Mouse (Mus musculus) neural tube, embryonic 14.5 days (tissue): ENCODE measurements around the gene Pnkp. TPM values are rescaled to one million over a fixed set of nuclear protein-coding genes. Genes with fewer than 3 reads are reported as not detected.

ENCODE experiments used
- ATAC-seq: fragments of 200-750 bp; cut with Nextera tagmentation; 2 replicates; pipeline ENCODE4 v1.8.0; 2017; ENCODE audit warnings: low read depth, mild to moderate bottlenecking, moderate TSS enrichment, moderate library complexity
- H3K27ac ChIP-seq: fragments of 300-500 bp; sonication (generic); 2 replicates; pipeline ENCODE4 v1.5.1; 2014; ENCODE audit warnings: low read depth, mild to moderate bottlenecking, control low read depth, low read length, moderate library complexity, mixed read lengths
- H3K27me3 ChIP-seq: fragments of 300-500 bp; sonication (generic); 2 replicates; pipeline ENCODE4 v1.6.1; 2014; ENCODE audit warnings: low read length; ENCODE audit not compliant: control insufficient read depth, insufficient read depth
- H3K36me3 ChIP-seq: fragments of 300-500 bp; sonication (generic); 2 replicates; pipeline ENCODE4 v1.6.1; 2014; ENCODE audit warnings: low read length, mixed read lengths; ENCODE audit not compliant: control insufficient read depth, insufficient read depth
- H3K4me1 ChIP-seq: fragments of 300-500 bp; sonication (generic); 2 replicates; pipeline ENCODE4 v1.6.1; 2014; ENCODE audit warnings: low read length; ENCODE audit not compliant: control insufficient read depth, insufficient read depth
- H3K4me2 ChIP-seq: fragments of 300-500 bp; sonication (generic); 2 replicates; pipeline ENCODE4 v1.6.1; 2014; ENCODE audit warnings: mild to moderate bottlenecking, low read depth, low read length, control low read depth
- H3K4me3 ChIP-seq: fragments of 300-500 bp; sonication (generic); 2 replicates; pipeline ENCODE4 v1.5.1; 2014; ENCODE audit warnings: low read depth, low read length, control low read depth, mixed read lengths
- H3K9ac ChIP-seq: fragments of 300-500 bp; sonication (generic); replicated peaks from 2 replicates; pipeline ENCODE4 v1.6.1; 2014; ENCODE audit warnings: low read depth, mild to moderate bottlenecking, control low read depth, low read length, mixed read lengths
- H3K9me3 ChIP-seq: fragments of 300-500 bp; sonication (generic); 2 replicates; pipeline ENCODE4 v1.6.1; 2016; ENCODE audit warnings: low read length; ENCODE audit not compliant: control insufficient read depth
- WGBS: fragments of 180-500 bp; shearing (Covaris S2); extraction: QIAGEN DNeasy Blood & Tissue Kit; methylation state at CpG from one replicate; pipeline ENCODE4 v1.1.7; 2014; 5-methylcytosine and 5-hydroxymethylcytosine counted together
- polyA plus RNA-seq: library from polyadenylated mRNA; unstranded; fragments of >200 nt; fragmentation: Nextera tagmentation; extraction: Ambion mirVana; gene quantifications from 2 replicates; pipeline ENCODE4 v1.2.1, GENCODE M21; 2014

The Pnkp gene
- polyA plus RNA-seq, 1 experiment from 2014 or later, result 27.1 TPM

DNA sequence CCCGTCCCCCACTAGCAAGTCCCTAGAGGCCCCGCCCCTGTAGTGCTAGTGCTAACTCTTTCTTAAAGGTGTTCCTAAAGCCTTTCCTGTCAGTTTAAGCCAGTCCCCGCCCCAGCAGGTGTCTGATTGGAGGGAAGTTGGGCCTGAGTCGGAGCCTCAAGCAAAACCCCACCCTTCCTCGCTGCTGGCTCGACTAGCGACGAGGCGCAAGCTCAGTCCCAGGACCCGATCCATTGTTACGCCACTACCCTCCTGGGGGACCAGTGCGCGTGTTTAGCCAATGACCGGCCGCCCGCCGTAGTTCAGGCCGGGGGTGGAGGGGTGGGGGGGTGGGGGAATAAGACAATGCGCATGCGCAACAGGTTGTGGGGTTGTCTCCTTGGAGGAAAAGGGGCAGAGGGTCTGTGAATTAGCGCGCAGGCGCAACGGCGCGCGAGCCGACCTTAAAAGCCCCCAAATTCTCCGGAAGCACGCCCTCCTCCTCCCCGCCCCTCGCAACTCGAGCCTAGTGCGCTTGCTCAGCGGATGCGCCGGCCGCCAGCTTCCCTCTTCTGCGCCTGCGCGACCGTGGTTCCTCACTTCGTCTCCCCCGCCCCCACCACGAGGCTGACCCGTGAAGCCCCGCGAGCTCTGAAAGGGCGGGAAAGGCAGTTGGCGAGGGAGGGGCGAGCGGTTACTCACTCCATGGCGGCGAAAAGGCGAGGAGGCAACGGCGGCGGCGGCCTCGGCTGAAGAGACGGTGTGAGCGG lies 41.0 kb upstream of the Pnkp start, which contains the start of the genes Nup62 and Il4i1:
TSS of gene Nup62 (plus strand) at position 368 of the 749 bp plus-strand sequence.
TSS of gene Il4i1 (plus strand) at position 667 of the 749 bp plus-strand sequence.
- peak; percentile 94 for ATAC-seq
- Histone ChIP-seq H3K27me3 (no peaks in the 10 kb centered on the region), H3K9me3 (no peaks in the 10 kb centered on the region), H3K36me3 (no peaks in the 10 kb centered on the region), H3K4me1 (peaks cover 20% of the 10 kb centered on the region), H3K27ac (peak within 1 kb of the TSS; percentile 84), H3K4me3 (peak within 1 kb of the TSS; percentile 87), H3K9ac (peak within 1 kb of the TSS; percentile 85), H3K4me2 (peak within 1 kb of the TSS; percentile 70)
- under 1% methylated on average over 59 of the region's 62 CpGs for WGBS

- no peaks in the 10 kb centered on the region for H3K36me3 ChIP-seq
- H3K4me1 ChIP-seq, result peaks cover 20% of the 10 kb centered on the region
- peak within 1 kb of the TSS; percentile 84 for H3K27ac ChIP-seq
- peak within 1 kb of the TSS; percentile 70 for H3K4me2 ChIP-seq
- peak within 1 kb of the TSS; percentile 87 for H3K4me3 ChIP-seq
- H3K9me3 ChIP-seq, result no peaks in the 10 kb centered on the region
- H3K27me3 ChIP-seq, result no peaks in the 10 kb centered on the region
- under 1% methylated on average over 49 of the region's 57 CpGs for WGBS
- H3K9ac ChIP-seq, result peak within 1 kb of the TSS; percentile 85
- ATAC-seq, result peak; percentile 36
These were observed 40.4 kb upstream of the Pnkp start, which contains the start of gene Atf5 for GRCm38 (mm10) chr7:44816470-44817021. Atf5 (minus strand) TSS chr7:44816658.

GRCm38 (mm10) chr7:44817441-44817840 lies 39.5 kb upstream of the Pnkp start:
- Histone ChIP-seq H3K27ac (no peak overlapping the region), H3K4me3 (peak overlapping the region; percentile 87)
- WGBS, result 32% methylated on average over 3 of the region's 3 CpGs

DNA sequence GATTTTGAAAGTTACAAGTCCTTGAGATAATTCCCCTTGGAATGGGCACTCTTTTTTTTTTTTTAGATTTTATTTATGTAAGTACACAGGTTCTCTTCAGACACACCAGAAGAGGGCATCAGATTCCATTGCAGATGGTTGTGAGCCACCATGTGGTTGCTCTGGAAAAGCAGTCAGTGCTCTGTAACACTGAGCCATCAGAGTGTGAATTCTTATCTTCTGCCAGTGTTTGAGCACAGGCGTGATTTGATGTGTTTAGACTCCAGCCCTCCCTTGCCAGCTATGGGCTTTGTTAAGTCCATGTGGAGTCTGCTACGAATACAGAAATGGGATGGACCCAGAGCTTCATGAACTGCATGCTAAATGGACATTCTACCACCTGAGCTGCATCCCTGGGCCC lies 38.8 kb upstream of the Pnkp start:
- 41% methylated on average over 2 of the region's 2 CpGs for WGBS
- H3K4me2 ChIP-seq, result peak overlapping the region; percentile 70; the same call in 1 of the 2 replicates
- no peaks in the 10 kb centered on the region for H3K27me3 ChIP-seq
- H3K4me1 ChIP-seq, result peaks cover 20% of the 10 kb centered on the region
- no peaks in the 10 kb centered on the region for H3K9me3 ChIP-seq
- ATAC-seq, result no peak
- H3K36me3 ChIP-seq, result no peaks in the 10 kb centered on the region
- no peak overlapping the region for H3K27ac ChIP-seq
- H3K9ac ChIP-seq, result peak overlapping the region; percentile 37; the same call in 1 of the 2 replicates
- no peak overlapping the region for H3K4me3 ChIP-seq

More at GRCm38 (mm10) chr7:44817441-44817840, 39.5 kb upstream of the Pnkp start:
- H3K36me3 ChIP-seq, result no peaks in the 10 kb centered on the region
- H3K9ac ChIP-seq, result peak overlapping the region; percentile 37; the same call in 1 of the 2 replicates
- peaks cover 20% of the 10 kb centered on the region for H3K4me1 ChIP-seq
- no peaks in the 10 kb centered on the region for H3K27me3 ChIP-seq
- peak overlapping the region; percentile 70 for H3K4me2 ChIP-seq
- no peaks in the 10 kb centered on the region for H3K9me3 ChIP-seq
- ATAC-seq, result no peak

DNA sequence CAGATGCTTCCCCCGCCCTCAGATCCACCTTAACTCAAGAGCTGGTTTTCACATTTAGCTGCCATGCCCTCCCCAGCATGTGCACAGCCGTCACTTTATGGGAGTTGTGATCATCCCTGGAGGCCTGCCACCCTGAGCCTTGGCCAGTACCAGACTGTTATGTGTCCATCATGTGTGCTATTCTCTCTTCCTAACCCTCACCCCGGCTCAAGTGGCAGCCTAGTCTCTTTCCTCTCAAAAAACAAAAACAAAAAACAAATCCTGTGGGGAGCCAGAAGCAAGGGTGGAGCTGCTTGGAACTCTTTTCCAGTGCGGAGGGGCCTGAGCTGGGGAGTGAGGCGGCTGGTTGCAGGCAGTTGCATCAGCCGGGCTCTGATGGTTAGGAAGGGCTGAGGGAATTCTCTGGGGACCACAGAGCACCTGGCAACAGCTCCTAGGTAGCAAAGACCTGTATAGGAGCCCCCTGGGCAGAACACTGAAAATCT lies 38.1 kb upstream of the Pnkp start:
- 46% methylated on average over 6 of the region's 6 CpGs for WGBS
- no peaks in the 10 kb centered on the region for H3K27me3 ChIP-seq
- peak overlapping the region; percentile 70; the same call in 1 of the 2 replicates for H3K4me2 ChIP-seq
- no peaks in the 10 kb centered on the region for H3K9me3 ChIP-seq
- no peaks in the 10 kb centered on the region for H3K36me3 ChIP-seq
- peak overlapping the region; percentile 35; the same call in 1 of the 2 replicates for H3K9ac ChIP-seq
- no peak overlapping the region for H3K4me3 ChIP-seq
- H3K4me1 ChIP-seq, result peaks cover 20% of the 10 kb centered on the region
- no peak for ATAC-seq
- no peak overlapping the region for H3K27ac ChIP-seq

- peaks cover 20% of the 10 kb centered on the region for H3K4me1 ChIP-seq
- no peak for ATAC-seq
- H3K36me3 ChIP-seq, result no peaks in the 10 kb centered on the region
These were observed 37.5 kb upstream of the Pnkp start for GRCm38 (mm10) chr7:44819391-44819790.

GRCm38 (mm10) chr7:44819863-44820262 lies 37.1 kb upstream of the Pnkp start:
- no peak overlapping the region for H3K4me2 ChIP-seq
- peaks cover 20% of the 10 kb centered on the region for H3K4me1 ChIP-seq
- 63% methylated on average over 5 of the region's 5 CpGs for WGBS

More at GRCm38 (mm10) chr7:44819391-44819790, 37.5 kb upstream of the Pnkp start:
- Histone ChIP-seq H3K4me3 (no peak overlapping the region), H3K27me3 (no peaks in the 10 kb centered on the region), H3K9me3 (no peaks in the 10 kb centered on the region), H3K9ac (no peak overlapping the region), H3K27ac (no peak overlapping the region), H3K4me2 (no peak overlapping the region; the same call in 1 of the 2 replicates)
- 97% methylated on average over 2 of the region's 2 CpGs for WGBS

DNA sequence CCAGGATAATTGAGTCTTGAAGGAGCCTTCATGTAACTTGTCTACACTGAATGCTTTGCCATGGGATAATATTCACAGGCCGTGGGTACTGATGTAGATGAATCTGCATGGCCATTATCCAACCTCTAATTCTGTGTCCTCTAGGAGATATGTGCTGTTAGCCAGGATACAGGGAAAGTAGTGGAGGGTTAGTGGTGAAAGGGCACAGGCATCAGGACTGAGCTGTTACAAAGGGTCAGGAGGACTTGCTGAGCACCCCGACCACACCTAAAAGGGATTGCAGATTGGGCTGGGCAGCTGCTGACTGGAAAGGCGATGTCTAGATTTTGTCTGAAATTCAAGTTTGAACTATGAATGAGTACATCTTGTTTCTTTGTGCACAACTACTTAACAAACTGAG lies 36.4 kb upstream of the Pnkp start:
- Histone ChIP-seq H3K9me3 (no peaks in the 10 kb centered on the region), H3K9ac (no peak overlapping the region), H3K27ac (no peak overlapping the region), H3K4me1 (peaks cover 20% of the 10 kb centered on the region), H3K36me3 (no peaks in the 10 kb centered on the region), H3K4me2 (no peak overlapping the region), H3K27me3 (no peaks in the 10 kb centered on the region), H3K4me3 (no peak overlapping the region)
- no peak for ATAC-seq
- 96% methylated on average over 3 of the region's 3 CpGs for WGBS

More at GRCm38 (mm10) chr7:44819863-44820262, 37.1 kb upstream of the Pnkp start:
- Histone ChIP-seq H3K36me3 (no peaks in the 10 kb centered on the region), H3K27ac (no peak overlapping the region), H3K27me3 (no peaks in the 10 kb centered on the region), H3K9me3 (no peaks in the 10 kb centered on the region), H3K4me3 (no peak overlapping the region), H3K9ac (no peak overlapping the region)
- ATAC-seq, result no peak
